Mouse (Mus musculus): ENCODE measurements around the gene Mapk11. TPM values are rescaled to one million over a fixed set of nuclear protein-coding genes. Genes with fewer than 3 reads are reported as not detected.
A peak's percentile ranks its signal among the peaks of the same experiment; 100 is the strongest.

The Mapk11 gene
- total RNA-seq, 2 experiments from 2014 or later = 45.3 to 54.5 TPM

DNA sequence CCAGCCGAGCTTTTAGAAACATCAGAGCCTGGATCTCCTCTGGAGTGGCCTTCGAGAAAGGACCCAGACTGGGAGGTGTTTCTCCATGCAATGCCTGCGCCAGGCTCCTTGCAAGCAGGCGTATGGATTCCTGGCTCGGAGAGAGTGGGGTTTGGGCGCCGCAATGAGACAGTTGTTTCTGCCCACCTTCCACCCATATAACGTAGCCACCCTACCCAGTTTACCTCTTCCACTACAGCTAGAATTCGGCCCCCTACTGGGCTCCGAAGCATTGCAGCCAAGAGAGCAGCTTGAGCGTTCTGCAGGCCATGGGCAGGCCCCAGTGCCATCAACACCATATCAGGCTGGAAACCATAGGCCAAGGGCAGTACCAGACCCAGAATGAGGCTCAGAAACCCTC lies 25.8 kb downstream of the Mapk11 start:
- peak in 1 of 2 experiments; percentile 64 for DNase-seq (ENCODE audit: low spot score in 2 of 2)
- intact Hi-C loops (cut with DNase I) = loop anchor here (2.0 to 5.0 kb wide), 2 partner anchors 44 to 73 kb away; partner anchors contain the start of gene Dennd6b

DNA sequence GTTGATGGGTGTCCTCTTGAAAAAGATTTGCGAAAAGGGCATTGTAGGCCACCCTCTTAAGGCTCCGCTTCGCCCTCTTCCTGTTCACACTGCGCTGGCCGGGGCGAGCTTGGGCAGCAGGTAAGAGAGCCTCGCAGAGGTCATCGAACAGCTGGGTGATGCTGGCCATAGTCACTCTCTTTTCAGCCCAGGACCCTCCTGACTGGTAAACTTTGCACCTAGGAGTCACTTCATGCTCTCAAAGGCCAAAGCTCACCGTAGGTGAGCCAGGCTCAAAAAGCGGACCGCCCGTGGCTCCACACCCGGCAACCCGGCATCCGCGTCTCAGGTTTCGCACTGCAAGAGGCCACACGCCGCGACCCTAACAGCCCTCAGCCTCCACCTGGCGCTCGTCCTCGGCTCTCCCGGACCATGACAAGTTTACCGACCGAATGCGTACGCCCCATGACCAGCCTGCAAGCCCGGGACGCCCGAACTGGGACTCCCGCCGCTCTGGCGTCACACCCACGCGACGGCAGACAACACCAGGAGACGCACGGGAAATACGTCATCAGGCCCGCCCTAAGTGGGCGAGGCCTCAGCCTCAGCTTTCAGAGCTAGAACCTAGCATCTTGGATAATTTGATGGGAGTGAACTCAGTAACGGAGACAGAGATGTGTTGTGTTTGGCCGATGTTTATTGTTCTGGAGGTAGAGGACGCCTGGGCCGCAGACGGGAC lies 26.6 kb downstream of the Mapk11 start, which contains the start of gene Tubgcp6:
Gene Tubgcp6, minus strand, starts transcription at position 464 of the 718 bp plus-strand sequence.
- peak; percentile 96 for DNase-seq (ENCODE audit: low spot score in 2 of 2)
- intact Hi-C loops (cut with DNase I) = loop anchor here (2.0 to 5.0 kb wide), 2 partner anchors 44 to 74 kb away; partner anchors contain the start of gene Dennd6b

DNA sequence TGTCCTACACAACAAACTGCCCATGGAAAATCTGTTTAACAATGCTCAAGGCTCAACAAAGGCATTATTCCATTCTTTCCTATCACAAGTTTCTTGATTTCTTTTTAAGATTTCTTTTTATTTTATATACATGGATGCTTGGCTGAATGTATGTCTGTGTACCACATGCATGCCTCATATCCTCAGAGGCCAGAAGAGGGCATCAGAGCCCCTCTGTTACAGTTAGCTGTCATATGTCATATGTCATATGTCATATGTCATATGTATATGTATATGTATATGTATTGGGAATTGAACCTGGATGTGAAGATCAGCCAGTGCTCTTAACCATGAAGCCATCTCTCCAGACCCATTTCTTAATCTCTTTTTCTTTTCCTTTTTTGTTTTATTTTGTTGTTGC lies 31.4 kb downstream of the Mapk11 start:
- intact Hi-C loops (cut with DNase I) = no loop called here
- DNase-seq (ENCODE audit: low spot score in 2 of 2) = no peak

DNA sequence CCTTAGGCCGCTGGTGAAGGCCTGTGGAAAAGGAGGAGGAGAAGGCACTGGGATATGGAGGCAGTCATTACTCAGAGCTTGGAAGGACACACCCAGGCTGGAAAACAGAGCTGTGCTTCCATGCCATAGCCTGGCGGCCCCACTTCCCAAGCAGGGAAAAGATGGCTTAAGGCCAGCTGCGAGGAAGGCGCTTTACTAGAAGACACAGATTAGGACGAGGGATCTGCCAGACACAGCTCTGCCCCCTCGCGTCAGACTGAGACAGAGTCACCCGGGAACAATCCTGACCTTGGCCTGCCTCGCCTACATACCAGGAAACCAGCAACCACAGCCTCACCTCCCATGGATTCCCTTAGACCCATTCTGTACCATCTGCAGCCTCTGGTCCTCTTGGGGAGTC lies 39.3 kb downstream of the Mapk11 start:
- no peak for DNase-seq (ENCODE audit: low spot score in 2 of 2)

DNA sequence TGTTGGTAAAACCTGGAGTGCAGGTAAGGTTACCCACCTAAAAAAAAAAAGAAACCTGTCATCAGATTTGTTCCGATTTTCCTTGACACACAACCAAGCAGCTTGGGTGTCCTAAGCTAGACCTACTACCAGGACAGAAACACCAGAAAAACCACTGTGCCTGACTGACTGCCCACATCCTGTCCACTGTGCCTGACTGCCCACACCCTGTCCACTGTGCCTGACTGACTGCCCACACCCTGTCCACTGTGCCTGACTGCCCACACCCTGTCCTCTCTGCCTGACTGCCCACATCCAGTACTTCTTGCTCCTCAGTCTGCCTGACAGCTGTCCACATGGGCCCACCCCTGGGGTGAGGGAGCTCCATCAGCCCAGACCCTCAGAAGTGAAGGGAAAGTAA lies 42.5 kb downstream of the Mapk11 start:
- no peak for DNase-seq (ENCODE audit: low spot score in 2 of 2)
- intact Hi-C loops (cut with DNase I) = no loop called here

More for the DNA sequence above, 39.3 kb downstream of the Mapk11 start:
- intact Hi-C loops (cut with DNase I) = no loop called here

DNA sequence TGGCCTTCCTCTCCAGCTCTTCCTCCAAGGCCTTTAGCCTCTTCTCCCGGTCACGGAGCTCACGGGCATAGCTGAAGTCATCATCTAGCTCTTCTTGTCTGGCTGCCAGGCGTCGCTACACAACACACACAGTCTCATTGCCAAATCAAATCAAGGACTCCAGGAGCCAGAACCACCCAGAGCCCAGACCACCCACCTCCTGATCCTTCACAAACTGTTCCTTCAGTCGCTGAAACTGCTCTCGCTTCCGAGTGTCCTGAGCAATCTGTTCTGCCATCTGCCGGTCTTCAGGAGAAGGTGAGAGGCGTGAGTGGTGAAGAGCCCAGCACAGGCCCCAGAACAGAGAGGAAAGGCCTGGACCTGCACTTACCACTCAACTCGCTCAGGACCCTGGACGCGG lies 43.4 kb downstream of the Mapk11 start:
- peak in 1 of 2 experiments; percentile 71 for DNase-seq (ENCODE audit: low spot score in 2 of 2)
- intact Hi-C loops (cut with DNase I) = no loop called here

DNA sequence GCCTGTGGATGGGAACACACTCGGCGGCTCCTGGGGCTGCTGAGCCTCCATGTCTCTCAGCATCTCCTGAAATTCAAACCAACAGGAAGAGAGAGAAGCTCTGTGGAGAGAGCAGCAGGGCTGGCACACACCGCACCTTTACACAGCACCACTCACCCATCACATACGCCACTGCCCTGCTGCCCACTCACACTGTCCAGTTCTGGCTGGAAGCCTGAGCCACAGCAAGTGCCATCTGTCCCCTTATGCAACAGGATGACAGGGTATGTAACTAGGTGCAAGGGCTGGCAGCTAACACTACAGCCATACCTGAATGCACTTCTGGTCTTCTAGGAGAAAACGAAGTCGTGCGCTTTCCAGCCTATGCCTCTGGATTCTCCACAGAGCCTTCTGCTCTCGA lies 45.0 kb downstream of the Mapk11 start:
- peak; percentile 57 to 66 for DNase-seq (ENCODE audit: low spot score in 2 of 2)
- intact Hi-C loops (cut with DNase I) = no loop called here

DNA sequence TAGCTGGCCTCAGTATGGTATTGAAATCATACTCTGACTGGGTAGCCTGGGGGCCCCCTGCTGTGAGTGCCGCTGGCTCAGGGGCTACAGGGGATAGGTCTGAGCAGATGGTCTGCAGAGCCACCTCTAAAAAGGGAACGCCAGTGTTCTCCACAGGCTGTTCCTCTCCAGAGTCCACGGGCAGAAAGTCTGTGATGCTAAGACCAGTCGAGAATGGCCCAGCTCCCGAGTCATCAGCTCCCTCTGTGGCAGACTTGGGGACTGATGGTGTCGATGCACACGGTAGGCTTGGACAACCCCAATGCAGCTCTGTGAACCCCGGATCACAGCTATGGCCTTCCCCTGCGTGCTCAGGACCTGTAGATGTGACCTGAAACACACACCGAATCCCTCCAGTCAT lies 45.5 kb downstream of the Mapk11 start:
- intact Hi-C loops (cut with DNase I) = no loop called here

DNA sequence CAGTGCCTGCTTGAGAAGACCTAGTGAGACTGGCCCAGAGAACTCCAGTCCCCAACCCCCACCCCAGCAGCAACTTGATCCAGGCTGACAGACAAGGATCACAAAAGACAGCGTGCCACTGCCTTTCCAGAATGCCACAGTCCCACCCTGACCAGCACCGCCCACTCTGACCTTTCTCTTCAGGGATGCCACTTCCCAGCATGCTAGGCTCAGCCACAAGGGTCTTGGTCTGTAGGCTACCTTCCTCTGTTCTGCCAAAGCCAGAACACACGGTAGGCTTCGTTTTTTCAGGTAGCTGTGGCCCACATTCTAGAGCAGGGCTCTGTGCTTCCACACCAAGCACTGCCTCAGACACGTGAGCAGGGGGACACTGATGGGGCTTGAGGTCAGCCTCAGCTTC lies 46.8 kb downstream of the Mapk11 start:
- intact Hi-C loops (cut with DNase I) = no loop called here
- no peak for DNase-seq (ENCODE audit: low spot score in 2 of 2)

More for the DNA sequence above, 45.5 kb downstream of the Mapk11 start:
- DNase-seq (ENCODE audit: low spot score in 2 of 2) = no peak

DNA sequence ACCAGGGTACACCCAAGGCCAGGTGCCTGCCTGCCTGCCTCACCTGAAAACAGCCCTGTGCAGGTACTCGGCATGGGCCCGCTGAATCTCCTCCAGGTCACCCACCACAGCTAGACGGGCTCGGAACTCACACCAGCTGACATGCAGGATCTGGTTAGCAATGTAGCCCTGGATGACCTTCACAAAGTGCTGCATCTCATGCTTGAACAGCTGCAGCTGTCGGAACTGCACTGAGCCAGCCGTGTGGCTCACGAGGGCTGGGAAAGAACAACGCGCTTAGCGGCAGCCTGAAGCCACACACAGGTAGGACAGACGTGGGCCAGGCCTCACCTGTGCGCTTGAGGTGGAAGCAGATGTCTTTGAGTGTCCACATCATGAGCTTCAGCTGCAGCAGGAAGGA lies 48.6 kb downstream of the Mapk11 start:
- no peak for DNase-seq (ENCODE audit: low spot score in 2 of 2)
- intact Hi-C loops (cut with DNase I) = no loop called here

DNA sequence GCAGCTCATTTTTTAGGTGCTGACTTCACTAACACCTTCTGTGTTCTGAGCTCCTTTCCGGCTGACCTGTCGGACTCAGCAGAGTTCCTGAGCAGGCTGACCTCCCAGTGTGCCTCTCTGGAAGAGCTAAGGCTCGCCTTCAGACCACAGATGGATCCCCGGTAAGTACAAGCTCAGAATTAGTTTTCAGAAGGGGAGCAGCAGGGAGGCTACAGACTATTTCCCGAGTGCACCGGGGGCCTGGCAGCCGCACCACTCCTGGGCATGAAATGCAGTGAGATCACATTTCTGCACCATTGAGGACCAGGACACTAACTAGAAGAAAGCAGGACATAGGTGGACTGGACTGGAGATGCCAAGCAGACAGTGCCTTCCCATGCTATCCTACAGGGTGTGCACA lies 50.8 kb downstream of the Mapk11 start:
- DNase-seq (ENCODE audit: low spot score in 2 of 2) = no peak
- intact Hi-C loops (cut with DNase I) = no loop called here

DNA sequence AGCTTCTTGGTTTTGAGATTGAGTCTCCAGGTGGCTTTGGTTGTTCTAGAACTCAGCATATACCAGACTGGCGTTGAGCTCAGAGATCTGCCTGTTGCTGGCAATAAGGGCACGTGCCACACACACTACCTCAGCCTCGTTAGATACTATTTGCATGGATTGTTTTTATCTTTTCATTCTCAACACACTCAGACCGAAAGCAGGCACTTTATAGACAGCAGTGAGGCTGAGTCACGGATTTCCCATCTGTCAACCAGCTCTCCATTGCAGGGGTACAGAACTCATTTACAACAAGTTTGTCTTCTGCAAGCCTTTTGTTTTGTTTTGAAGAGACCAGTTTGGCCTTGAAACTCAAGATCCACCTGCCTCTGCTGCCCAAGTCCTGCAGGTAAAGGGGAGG lies 52.0 kb downstream of the Mapk11 start:
- DNase-seq (ENCODE audit: low spot score in 2 of 2) = no peak
- intact Hi-C loops (cut with DNase I) = no loop called here

Small RNA genes within 50 kb of the gene (microRNA-seq; reads per million reads assigned to microRNA genes)
- gene Mir6958 (6.6 reads per million, percentile 23 among the genes with 10 or more reads in this experiment), gene Mir7118 (2.3 reads per million)

Other genes with a start within 250 kb of the Mapk11 start
- gene Ttll8, start 195.2 kb downstream of the Mapk11 start, total RNA-seq (2021) = 1 to 10 TPM; 1.1 to 2.1 TPM
- 100 to 1,000 TPM in 1 of 2 experiments, 10 to 100 TPM in 1; 99.9 to 111 TPM for gene Mlc1, start 170.6 kb downstream of the Mapk11 start, total RNA-seq (2021)
- not detected for gene Mov10l1, start 166.7 kb downstream of the Mapk11 start, total RNA-seq (2021)
- 100 to 1,000 TPM; 100 to 103 TPM for gene Panx2, start 89.9 kb downstream of the Mapk11 start, total RNA-seq (2021)
- 10 to 100 TPM; 16.8 to 19.5 TPM for gene Trabd, start 74.5 kb downstream of the Mapk11 start, total RNA-seq (2021)
- 10 to 100 TPM; 22.6 to 23.1 TPM for gene Selenoo, start 60.5 kb downstream of the Mapk11 start, total RNA-seq (2021)
- 10 to 100 TPM; 29.6 to 30.6 TPM for gene Tubgcp6, start 26.5 kb downstream of the Mapk11 start, total RNA-seq (2021)
- 10 to 100 TPM; 12.8 to 16.8 TPM for gene Hdac10, start 20.9 kb downstream of the Mapk11 start, total RNA-seq (2021)
- gene Mapk12, start 8.9 kb downstream of the Mapk11 start, total RNA-seq (2021) = 10 to 100 TPM in 1 of 2 experiments, 1 to 10 TPM in 1; 6.1 to 11.1 TPM
- gene Plxnb2, start 31.2 kb upstream of the Mapk11 start, total RNA-seq (2021) = 10 to 100 TPM; 42.2 to 54.0 TPM
- gene Dennd6b, start 46.9 kb upstream of the Mapk11 start, total RNA-seq (2021) = 10 to 100 TPM; 39.9 to 52.2 TPM
- gene Ppp6r2, start 61.9 kb upstream of the Mapk11 start, total RNA-seq (2021) = 100 to 1,000 TPM; 162 to 167 TPM
- gene Sbf1, start 165.7 kb upstream of the Mapk11 start, total RNA-seq (2021) = 100 to 1,000 TPM; 241 to 247 TPM
- not detected for gene Adm2, start 173.1 kb upstream of the Mapk11 start, total RNA-seq (2021)
- gene Miox, start 184.8 kb upstream of the Mapk11 start, total RNA-seq (2021) = not detected
- 10 to 100 TPM; 16.9 to 18.5 TPM for gene Lmf2, start 206.0 kb upstream of the Mapk11 start, total RNA-seq (2021)
- gene Ncaph2, start 206.1 kb upstream of the Mapk11 start, total RNA-seq (2021) = 100 to 1,000 TPM in 1 of 2 experiments, 10 to 100 TPM in 1; 89.8 to 109 TPM
- 10 to 100 TPM; 24.0 to 32.2 TPM for gene Sco2, start 224.2 kb upstream of the Mapk11 start, total RNA-seq (2021)
- 1 to 10 TPM; 1.2 to 1.5 TPM for gene Tymp, start 227.4 kb upstream of the Mapk11 start, total RNA-seq (2021)
- 1 to 10 TPM in 1 of 2 experiments, under 1 TPM in 1; 0.66 to 1.9 TPM for gene Odf3b, start 229.7 kb upstream of the Mapk11 start, total RNA-seq (2021)
- under 1 TPM; 0.39 to 0.41 TPM for gene Klhdc7b, start 235.3 kb upstream of the Mapk11 start, total RNA-seq (2021)

Measured in left cerebral cortex, postnatal 36 days (tissue).